Mouse (Mus musculus) embryonic fibroblast, embryonic 13.5 days (primary cell): ENCODE results near the gene Sfxn3.

ENCODE experiments used
- CTCF ChIP-seq: IDR thresholded peaks from 2 replicates; pipeline ENCODE4 v1.5.1; 2011; ENCODE audit warnings: mild to moderate bottlenecking, control low read depth, low read length, moderate library complexity, borderline replicate concordance; ENCODE audit not compliant: insufficient read depth
- POLR2A ChIP-seq: IDR thresholded peaks from 2 replicates; pipeline ENCODE4 v1.6.1; 2011; ENCODE audit warnings: low read depth, mild to moderate bottlenecking, control low read depth, low read length, moderate library complexity

DNA sequence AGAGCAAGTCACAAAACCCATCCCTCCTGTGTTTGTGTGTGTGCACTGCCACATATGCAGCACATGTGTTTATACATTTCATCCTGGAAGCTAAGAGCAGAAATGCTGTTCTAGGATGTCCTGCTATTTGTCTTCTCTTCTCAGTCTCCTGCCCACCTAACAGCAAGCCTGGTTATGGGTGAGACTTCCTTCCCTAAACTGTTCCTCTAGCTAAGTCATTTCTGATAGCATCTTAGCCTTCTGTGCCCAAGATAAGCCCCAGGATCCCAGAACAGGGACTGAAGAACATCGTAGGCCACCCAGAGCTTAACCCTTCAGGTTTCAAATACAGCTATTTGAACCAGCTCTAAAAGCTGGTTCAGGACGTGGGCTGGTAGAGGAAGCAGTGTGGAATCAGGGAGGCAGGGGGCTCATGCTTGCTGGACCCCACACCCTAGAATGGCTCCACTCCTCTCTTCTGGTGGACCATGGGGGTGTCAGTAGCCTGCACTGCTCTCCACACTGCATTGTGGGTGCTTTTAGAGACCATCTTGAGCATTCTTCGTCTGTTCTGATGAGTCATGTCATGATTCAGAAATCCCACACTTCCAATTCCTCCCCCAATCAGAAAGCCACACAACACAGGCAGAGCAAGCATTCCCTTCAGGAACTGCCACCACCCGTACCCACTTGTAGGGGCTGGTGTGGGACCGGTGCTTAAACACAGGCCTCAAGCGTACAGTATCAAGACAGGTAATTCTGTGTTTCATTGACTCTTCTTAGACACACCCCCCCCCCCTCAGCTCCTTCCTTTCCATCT lies 7.8 kb downstream of the Sfxn3 start:
- peak; percentile 49; the same call in 1 of the 2 replicates for TF ChIP-seq POLR2A
- TF ChIP-seq CTCF, result no peak
